ENCODE assay signal across 11 mouse cellular contexts in genomic region chr11:87504690-87505214, GRCm38 (mm10).
DNase-seq lines count a peak whose midpoint lies in the region; ATAC-seq lines count a peak whose summit lies in the region.
"Had no signal": no experiment of that assay in that cellular context is flagged by ENCODE, and none has a peak within 500 bp of the region (broad histone marks: within the 10 kb centered on the region; RNA-seq: fewer than 3 reads in every experiment).

No protein-coding gene starts in this region.

- no peak overlapping the region for H3K4me2 ChIP-seq in hindbrain, embryonic 11.5 days (replicated peaks; ENCODE audit: low read depth, low read length)
- no peak overlapping the region for H3K4me2 ChIP-seq in hindbrain, embryonic 13.5 days
- H3K4me2 ChIP-seq: embryonic facial prominence, embryonic 15.5 days; midbrain, embryonic 12.5 days had no signal

- H3K27me3 ChIP-seq in hindbrain, embryonic 11.5 days (ENCODE audit: control insufficient read depth, insufficient read depth, low read length), result no peaks in the 10 kb centered on the region
- H3K27me3 ChIP-seq in hindbrain, embryonic 13.5 days, result no peaks in the 10 kb centered on the region
- H3K27me3 ChIP-seq: embryonic facial prominence, embryonic 15.5 days; midbrain, embryonic 12.5 days had no signal

- no peak overlapping the region for H3K27ac ChIP-seq in hindbrain, embryonic 11.5 days (ENCODE audit: low read depth, low read length)
- no peak overlapping the region for H3K27ac ChIP-seq in hindbrain, embryonic 13.5 days
- H3K27ac ChIP-seq: embryonic facial prominence, embryonic 15.5 days; midbrain, embryonic 12.5 days had no signal

- peak; percentile 19 for DNase-seq in hindbrain, embryonic 11.5 days (ENCODE audit: low spot score)
- DNase-seq in thymus, postnatal 0 days (ENCODE audit: low spot score), result peak; percentile 38
- no peak for DNase-seq in thymus, postnatal 10 days (ENCODE audit: low spot score in 2 of 2)
- DNase-seq in forelimb bud, embryonic 11.5 days (ENCODE audit: low read depth, low spot score), result peak; percentile 27
- no peak for DNase-seq in ovary, postnatal 36 days (ENCODE audit: low spot score)
- DNase-seq: layer of hippocampus, postnatal 36 days had no signal

- no peak overlapping the region for H3K9ac ChIP-seq in hindbrain, embryonic 11.5 days (ENCODE audit: low read depth, low read length)
- no peak overlapping the region for H3K9ac ChIP-seq in hindbrain, embryonic 13.5 days
- H3K9ac ChIP-seq: embryonic facial prominence, embryonic 15.5 days; midbrain, embryonic 12.5 days had no signal

- no peak for ATAC-seq in hindbrain, embryonic 11.5 days (ENCODE audit: low FRiP score)
- ATAC-seq in hindbrain, embryonic 13.5 days (ENCODE audit: low FRiP score), result no peak
- no peak for ATAC-seq in activated CD4-positive, CD25-positive, alpha-beta regulatory T cell, adult 4 months
- ATAC-seq in granulocyte monocyte progenitor cell, adult 5-6 weeks (replicated peaks; ENCODE audit: poor library complexity, severe bottlenecking), result no peak

- H3K4me3 ChIP-seq in hindbrain, embryonic 11.5 days (ENCODE audit: low read depth, low read length), result no peak overlapping the region
- no peak overlapping the region for H3K4me3 ChIP-seq in hindbrain, embryonic 13.5 days
- H3K4me3 ChIP-seq: embryonic facial prominence, embryonic 15.5 days; midbrain, embryonic 12.5 days had no signal

- no peaks in the 10 kb centered on the region for H3K9me3 ChIP-seq in hindbrain, embryonic 11.5 days (ENCODE audit: control insufficient read depth, low read length)
- no peaks in the 10 kb centered on the region for H3K9me3 ChIP-seq in hindbrain, embryonic 13.5 days
- H3K9me3 ChIP-seq: embryonic facial prominence, embryonic 15.5 days; midbrain, embryonic 12.5 days had no signal

- no peaks in the 10 kb centered on the region for H3K36me3 ChIP-seq in hindbrain, embryonic 11.5 days (ENCODE audit: control insufficient read depth, insufficient read depth, low read length)
- no peaks in the 10 kb centered on the region for H3K36me3 ChIP-seq in hindbrain, embryonic 13.5 days
- H3K36me3 ChIP-seq: embryonic facial prominence, embryonic 15.5 days; midbrain, embryonic 12.5 days had no signal

- 57% methylated on average over 5 of the region's 5 CpGs for WGBS in hindbrain, embryonic 11.5 days
- 65% methylated on average over 5 of the region's 5 CpGs for WGBS in hindbrain, embryonic 13.5 days

- H3K4me1 ChIP-seq in hindbrain, embryonic 11.5 days (replicated peaks; ENCODE audit: control insufficient read depth, insufficient read depth, low read length), result no peaks in the 10 kb centered on the region
- no peaks in the 10 kb centered on the region for H3K4me1 ChIP-seq in hindbrain, embryonic 13.5 days (replicated peaks)
- H3K4me1 ChIP-seq: embryonic facial prominence, embryonic 15.5 days; midbrain, embryonic 12.5 days had no signal

Comparison
In these comparisons a context has a peak if more than half of its experiments do, and no peak if none do; other contexts are left out.
1. DNase-seq: peak in hindbrain, embryonic 11.5 days (single experiment), thymus, postnatal 0 days (single experiment) and forelimb bud, embryonic 11.5 days (single experiment); none in thymus, postnatal 10 days (0 of 2) and ovary, postnatal 36 days (single experiment).